Mouse (Mus musculus) layer of hippocampus, adult 9-10 months (tissue): ENCODE results near the gene Galnt10.

Experiments
- DNase-seq: peaks from one replicate; pipeline ENCODE4 v3.0.0; 2022; ENCODE audit warnings: low spot score

The Galnt10 gene

GRCm38 (mm10) chr11:57727303-57727969 lies 82.2 kb downstream of the Galnt10 start:
- DNase-seq, result peak; percentile 6

- DNase-seq, result no peak
These were observed 87.4 kb downstream of the Galnt10 start for GRCm38 (mm10) chr11:57732410-57733281.

GRCm38 (mm10) chr11:57747294-57748080 lies 102.2 kb downstream of the Galnt10 start:
- DNase-seq, result no peak

- DNase-seq, result no peak
These were observed 108.4 kb downstream of the Galnt10 start for GRCm38 (mm10) chr11:57753538-57754203.

GRCm38 (mm10) chr11:57758621-57759020 lies 113.4 kb downstream of the Galnt10 start:
- DNase-seq, result no peak

- DNase-seq, result no peak
These were observed 115.3 kb downstream of the Galnt10 start for GRCm38 (mm10) chr11:57760509-57761058.

GRCm38 (mm10) chr11:57761347-57761746 lies 116.1 kb downstream of the Galnt10 start:
- no peak for DNase-seq

GRCm38 (mm10) chr11:57764124-57764523 lies 118.9 kb downstream of the Galnt10 start:
- no peak for DNase-seq

- no peak for DNase-seq
These were observed 121.4 kb downstream of the Galnt10 start for GRCm38 (mm10) chr11:57766617-57767016.

GRCm38 (mm10) chr11:57767171-57767570 lies 121.9 kb downstream of the Galnt10 start:
- no peak for DNase-seq

- no peak for DNase-seq
These were observed 125.5 kb downstream of the Galnt10 start for GRCm38 (mm10) chr11:57770776-57771175.

GRCm38 (mm10) chr11:57771676-57772075 lies 126.4 kb downstream of the Galnt10 start:
- no peak for DNase-seq

GRCm38 (mm10) chr11:57773479-57773878 lies 128.2 kb downstream of the Galnt10 start:
- no peak for DNase-seq

- no peak for DNase-seq
These were observed 128.7 kb downstream of the Galnt10 start for GRCm38 (mm10) chr11:57773936-57774335.

- no peak for DNase-seq
These were observed 130.6 kb downstream of the Galnt10 start for GRCm38 (mm10) chr11:57775868-57776267.

GRCm38 (mm10) chr11:57776546-57776945 lies 131.3 kb downstream of the Galnt10 start:
- DNase-seq, result no peak

GRCm38 (mm10) chr11:57778349-57778748 lies 133.1 kb downstream of the Galnt10 start:
- DNase-seq, result no peak

GRCm38 (mm10) chr11:57779824-57780223 lies 134.6 kb downstream of the Galnt10 start:
- DNase-seq, result no peak

- DNase-seq, result peak; percentile 18
These were observed 141.6 kb downstream of the Galnt10 start for GRCm38 (mm10) chr11:57786616-57787418.

- DNase-seq, result no peak
These were observed 142.7 kb downstream of the Galnt10 start for GRCm38 (mm10) chr11:57787913-57788312.
